Mouse (Mus musculus) megakaryocyte, embryonic 14.5 days (primary cell): Measurements from ENCODE around the gene Tbc1d13. TPM values are rescaled to one million over a fixed set of nuclear protein-coding genes. Genes with fewer than 3 reads are reported as not detected.
"Not testable (repeated sequence)": the region's sequence is repeated elsewhere in the genome, so short reads cannot be mapped to it uniquely, and the experiment has no call there.

Source experiments
- H3K27me3 ChIP-seq: replicated peaks from 2 replicates; pipeline ENCODE3; 2012; ENCODE audit warnings: inconsistent platforms
- H3K36me3 ChIP-seq: replicated peaks from 2 replicates; pipeline ENCODE3; 2012; ENCODE audit warnings: low read length, inconsistent platforms, mixed read lengths
- H3K4me1 ChIP-seq: 2 replicates; pipeline ENCODE4 v1.6.1; 2012; ENCODE audit warnings: inconsistent platforms
- H3K4me3 ChIP-seq: replicated peaks from 2 replicates; pipeline ENCODE3; 2012; ENCODE audit warnings: moderate library complexity, mild to moderate bottlenecking, inconsistent platforms
- H3K9me3 ChIP-seq: 2 replicates; pipeline ENCODE4 v1.6.1; 2012; ENCODE audit warnings: inconsistent platforms
- FLI1 ChIP-seq: IDR thresholded peaks from 2 replicates; pipeline ENCODE4 v1.6.1; 2012; ENCODE audit warnings: low read length, inconsistent platforms, mixed read lengths
- GATA1 ChIP-seq: IDR thresholded peaks from 3 replicates; pipeline ENCODE4 v1.6.1; 2012; ENCODE audit warnings: mixed read lengths, low read length, inconsistent platforms, borderline replicate concordance
- polyA plus RNA-seq: library from polyadenylated mRNA; stranded (reverse); fragments of >175 nt; gene quantifications from 2 replicates; pipeline ENCODE4 v1.2.3, GENCODE M21; 2012; ENCODE audit warnings: low replicate concordance; ENCODE audit not compliant: insufficient read depth

The Tbc1d13 gene
- polyA plus RNA-seq, 1 experiment: 18.0 TPM

- peaks cover 96% of the 10 kb centered on the region for H3K36me3 ChIP-seq
- H3K9me3 ChIP-seq: no peaks in the 10 kb centered on the region
- peaks cover 19% of the 10 kb centered on the region for H3K4me1 ChIP-seq
- no peaks in the 10 kb centered on the region for H3K27me3 ChIP-seq
- no peak overlapping the region for H3K4me3 ChIP-seq
- TF ChIP-seq GATA1: no peak
Measured at GRCm38 (mm10) chr2:30147466-30147865, 13.9 kb downstream of the Tbc1d13 start.

- H3K4me1 ChIP-seq: no peaks in the 10 kb centered on the region
- no peaks in the 10 kb centered on the region for H3K27me3 ChIP-seq
- H3K4me3 ChIP-seq: no peak overlapping the region
- H3K36me3 ChIP-seq: peaks cover 59% of the 10 kb centered on the region
- H3K9me3 ChIP-seq: no peaks in the 10 kb centered on the region
- no peak for TF ChIP-seq GATA1
- TF ChIP-seq FLI1: no peak
Measured at GRCm38 (mm10) chr2:30151840-30152239, 18.3 kb downstream of the Tbc1d13 start.

GRCm38 (mm10) chr2:30152616-30153015 is 19.1 kb downstream of the Tbc1d13 start:
- peaks cover 51% of the 10 kb centered on the region for H3K36me3 ChIP-seq
- TF ChIP-seq FLI1 (no peak), GATA1 (no peak)
- H3K27me3 ChIP-seq: peaks cover 1% of the 10 kb centered on the region
- no peaks in the 10 kb centered on the region for H3K4me1 ChIP-seq
- H3K4me3 ChIP-seq: no peak overlapping the region
- no peaks in the 10 kb centered on the region for H3K9me3 ChIP-seq

- not testable (repeated sequence) for H3K9me3 ChIP-seq, H3K36me3 ChIP-seq, H3K4me3 ChIP-seq, H3K4me1 ChIP-seq, H3K27me3 ChIP-seq
Measured at GRCm38 (mm10) chr2:30159871-30160270, 26.3 kb downstream of the Tbc1d13 start.

GRCm38 (mm10) chr2:30161809-30162208 is 28.3 kb downstream of the Tbc1d13 start:
- H3K27me3 ChIP-seq: peaks cover 6% of the 10 kb centered on the region
- TF ChIP-seq FLI1 (no peak), GATA1 (no peak)
- H3K36me3 ChIP-seq: no peaks in the 10 kb centered on the region

GRCm38 (mm10) chr2:30164340-30164932 is 30.9 kb downstream of the Tbc1d13 start:
- Histone ChIP-seq H3K4me1 (peaks cover 11% of the 10 kb centered on the region), H3K36me3 (no peaks in the 10 kb centered on the region), H3K9me3 (peaks cover 26% of the 10 kb centered on the region), H3K27me3 (peaks cover 3% of the 10 kb centered on the region), H3K4me3 (no peak overlapping the region)
- no peak for TF ChIP-seq GATA1
- no peak for TF ChIP-seq FLI1

More at GRCm38 (mm10) chr2:30161809-30162208, 28.3 kb downstream of the Tbc1d13 start:
- H3K9me3 ChIP-seq: peaks cover 12% of the 10 kb centered on the region
- H3K4me1 ChIP-seq: 0 out of 2 replicates have a peak, but pooled peaks cover 3% of the 10 kb centered on the region
- no peak overlapping the region for H3K4me3 ChIP-seq

GRCm38 (mm10) chr2:30166677-30167076 is 33.1 kb downstream of the Tbc1d13 start:
- H3K36me3 ChIP-seq: no peaks in the 10 kb centered on the region
- H3K4me3 ChIP-seq: no peak overlapping the region
- TF ChIP-seq GATA1 (no peak), FLI1 (no peak)
- peaks cover 18% of the 10 kb centered on the region for H3K4me1 ChIP-seq
- peaks cover 3% of the 10 kb centered on the region for H3K27me3 ChIP-seq
- H3K9me3 ChIP-seq: peaks cover 26% of the 10 kb centered on the region

GRCm38 (mm10) chr2:30171371-30171996 is 37.9 kb downstream of the Tbc1d13 start, which contains the start of gene Endog:
Gene Endog (plus strand): TSS chr2:30171493.
- TF ChIP-seq GATA1: no peak
- no peak for TF ChIP-seq FLI1
- Histone ChIP-seq H3K4me1 (peaks cover 35% of the 10 kb centered on the region), H3K36me3 (peaks cover 43% of the 10 kb centered on the region), H3K9me3 (peaks cover 23% of the 10 kb centered on the region), H3K27me3 (no peaks in the 10 kb centered on the region), H3K4me3 (peak within 1 kb of the TSS; percentile 98)

- Histone ChIP-seq H3K27me3 (no peaks in the 10 kb centered on the region), H3K4me3 (peak overlapping the region; percentile 98), H3K36me3 (peaks cover 49% of the 10 kb centered on the region), H3K9me3 (peaks cover 18% of the 10 kb centered on the region), H3K4me1 (peaks cover 40% of the 10 kb centered on the region)
- TF ChIP-seq GATA1 (no peak), FLI1 (no peak)
Measured at GRCm38 (mm10) chr2:30171997-30172382, 38.4 kb downstream of the Tbc1d13 start.

- H3K4me1 ChIP-seq: peaks cover 49% of the 10 kb centered on the region
- no peaks in the 10 kb centered on the region for H3K27me3 ChIP-seq
- H3K36me3 ChIP-seq: peaks cover 53% of the 10 kb centered on the region
- no peak overlapping the region for H3K4me3 ChIP-seq
- H3K9me3 ChIP-seq: peaks cover 6% of the 10 kb centered on the region
- TF ChIP-seq FLI1: no peak
- no peak for TF ChIP-seq GATA1
Measured at GRCm38 (mm10) chr2:30173541-30174240, 40.1 kb downstream of the Tbc1d13 start.
